Mouse (Mus musculus) adrenal gland, postnatal 14 days (tissue): Measurements from ENCODE around the gene Rab15. TPM values are rescaled to one million over a fixed set of nuclear protein-coding genes. Genes with fewer than 3 reads are reported as not detected.
A peak's percentile ranks its signal among the peaks of the same experiment; 100 is the strongest.

ENCODE experiments used
- DNase-seq: peaks from one replicate; pipeline ENCODE4 v3.0.0; 2021; ENCODE audit warnings: mixed read lengths
- total RNA-seq: library from RNA; stranded (reverse); gene quantifications from 2 replicates; pipeline ENCODE4 v1.2.3, GENCODE M21; 2021

Gene Rab15
- total RNA-seq, 1 experiment from 2014 or later = 1.7 TPM

GRCm38 (mm10) chr12:76778305-76779083 lies 44.2 kb downstream of the Rab15 start:
- DNase-seq = no peak

DNA sequence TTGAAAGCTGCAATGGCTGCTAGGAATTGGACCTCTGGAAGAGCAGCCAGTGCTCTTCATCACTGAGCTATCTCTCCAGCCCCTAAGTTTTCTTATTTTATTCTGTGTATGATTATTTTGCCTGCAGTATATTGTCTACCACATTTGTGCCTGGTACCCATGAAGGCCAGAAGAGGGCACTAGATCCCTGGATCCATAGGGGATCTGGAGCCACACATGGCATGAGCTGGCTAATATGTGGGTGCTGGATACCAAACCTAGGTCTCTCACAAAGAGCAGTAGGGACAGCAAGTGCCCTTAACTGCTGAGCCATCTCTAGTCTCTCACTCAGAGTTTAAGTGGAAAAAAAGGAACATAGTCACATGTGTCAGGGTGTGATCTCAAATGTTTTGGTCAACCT lies 44.9 kb downstream of the Rab15 start:
- no peak for DNase-seq

DNA sequence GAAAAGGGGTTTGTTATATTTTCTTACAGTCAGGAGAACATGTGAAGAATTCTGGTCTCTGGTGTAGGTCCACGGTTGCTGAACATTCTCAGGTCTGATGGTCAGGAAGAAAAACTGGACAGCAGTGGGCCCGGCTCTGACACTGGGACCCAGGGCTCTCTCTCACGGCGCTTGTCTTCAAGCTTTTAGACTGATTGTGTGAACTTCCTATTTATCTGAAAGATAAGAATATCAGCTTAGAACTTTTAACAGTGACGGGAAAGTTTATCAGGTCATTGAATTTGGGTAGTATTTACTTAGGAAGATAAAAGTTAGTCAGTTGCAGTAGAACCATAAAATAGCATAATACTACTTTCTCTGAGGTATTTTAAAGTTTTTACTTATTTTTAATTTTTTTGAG lies 45.8 kb downstream of the Rab15 start:
- DNase-seq = no peak

DNA sequence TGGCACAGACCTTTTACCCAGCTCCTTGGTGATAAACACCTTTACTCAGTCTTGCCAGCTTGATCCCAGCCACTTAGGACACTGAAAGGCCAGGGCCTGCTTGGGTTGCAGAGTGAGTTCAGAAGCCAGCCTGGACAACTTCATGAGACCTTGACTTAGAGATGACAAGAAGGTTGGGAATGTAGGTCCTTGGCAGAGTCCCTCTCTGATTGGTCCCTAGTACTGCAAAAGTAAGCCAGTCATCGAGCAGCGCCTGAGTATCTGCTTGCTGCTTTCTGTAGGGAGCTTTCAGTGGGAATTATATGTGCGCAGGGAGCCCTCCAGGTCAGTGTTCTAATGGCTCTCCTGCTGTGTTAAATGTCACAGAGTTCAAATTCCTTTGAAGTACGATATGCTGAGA lies 47.6 kb downstream of the Rab15 start:
- peak; percentile 27 for DNase-seq

- DNase-seq = no peak
Measured at GRCm38 (mm10) chr12:76774652-76775051, 48.1 kb downstream of the Rab15 start.

DNA sequence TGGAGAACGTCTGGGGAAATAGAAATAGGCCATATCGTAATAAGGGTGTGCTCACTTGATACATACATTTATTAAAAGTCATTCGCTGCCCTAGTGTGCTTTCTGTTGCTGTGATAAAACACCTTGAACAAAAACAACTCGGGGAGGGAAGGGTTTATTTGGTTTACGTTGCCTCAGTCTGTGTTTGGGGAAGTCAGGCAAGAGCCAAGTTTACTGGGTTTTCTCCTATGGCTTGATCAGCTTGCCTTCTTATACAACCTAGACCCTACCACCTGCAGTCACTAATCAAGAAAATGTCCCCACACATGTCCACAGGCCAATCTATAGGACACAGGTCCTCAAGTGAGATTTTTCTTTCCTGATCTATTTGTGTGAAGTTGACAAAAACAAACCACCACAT lies 51.2 kb downstream of the Rab15 start:
- DNase-seq = no peak

- DNase-seq = no peak
Measured at GRCm38 (mm10) chr12:76770841-76771500, 51.7 kb downstream of the Rab15 start.

DNA sequence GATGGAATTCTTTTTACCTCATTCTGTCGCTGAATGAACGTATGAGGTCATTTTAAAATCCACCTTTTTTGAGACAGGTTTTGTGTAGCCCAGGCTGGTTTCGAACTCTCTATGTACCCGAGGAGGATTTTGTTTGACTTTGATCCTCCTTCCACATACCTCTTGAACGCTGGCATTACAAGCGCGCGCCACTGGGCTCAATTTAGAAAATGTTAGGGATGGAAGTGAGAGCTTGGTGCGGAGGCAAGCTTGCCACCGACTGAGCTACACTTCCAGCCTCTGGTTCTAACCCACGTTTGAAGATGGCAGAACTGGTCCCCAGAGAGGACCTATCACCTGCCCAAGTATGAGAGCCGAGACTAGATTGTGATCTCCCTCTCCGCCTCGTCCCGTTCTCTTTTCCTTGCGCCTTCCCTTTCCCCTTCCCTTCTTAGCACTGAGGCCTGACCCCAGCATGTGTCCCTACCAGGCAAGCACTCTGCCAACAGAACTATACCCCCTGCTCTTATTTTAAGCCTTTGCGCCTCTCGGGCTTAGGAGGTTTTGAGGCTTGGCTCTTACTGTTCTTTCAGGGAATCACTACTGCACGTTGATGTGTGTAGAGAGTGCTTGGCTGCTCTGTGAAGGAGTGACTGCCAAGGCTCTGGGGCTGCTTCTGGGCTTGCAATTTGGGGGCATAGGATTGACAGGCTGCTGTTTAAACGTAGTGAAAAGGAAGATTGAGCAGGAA lies 56.6 kb downstream of the Rab15 start:
- DNase-seq = no peak

- DNase-seq = peak; percentile 95
Measured at GRCm38 (mm10) chr12:76765354-76765851, 57.3 kb downstream of the Rab15 start, which contains the start of the genes Churc1 and Fntb. Gene Churc1 (plus strand): TSS chr12:76765538. Gene Fntb (plus strand): TSS chr12:76765589.

- DNase-seq = peak; percentile 50
Measured at GRCm38 (mm10) chr12:76752652-76753318, 69.9 kb downstream of the Rab15 start.

DNA sequence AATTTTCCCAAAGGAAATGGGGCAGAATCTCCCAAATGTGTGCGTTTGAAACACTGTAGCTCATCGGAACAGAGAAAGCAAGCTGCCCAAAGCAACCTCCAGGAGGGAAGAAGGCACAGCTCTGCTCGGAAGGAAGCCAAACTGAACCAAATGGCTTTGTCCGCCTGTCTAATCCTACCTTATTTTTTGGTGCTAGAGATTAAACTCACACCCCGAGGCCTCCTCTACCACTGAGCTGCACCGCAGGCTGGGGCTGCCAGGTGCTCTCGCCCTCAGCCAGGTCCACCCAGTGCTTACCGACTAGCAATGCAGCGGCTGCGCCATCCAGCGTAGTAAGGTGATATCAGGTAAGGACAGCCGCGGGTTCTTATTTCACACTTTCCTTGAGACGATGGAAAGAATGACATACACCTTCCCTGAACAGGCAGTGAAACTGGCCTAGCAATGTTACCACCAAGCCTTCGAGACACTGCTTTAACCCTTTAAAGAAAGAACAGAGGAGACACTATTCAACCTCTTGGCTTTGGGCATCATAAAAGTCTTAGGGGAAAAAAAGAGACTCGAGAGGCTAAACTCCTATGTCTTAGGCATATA lies 71.7 kb downstream of the Rab15 start:
- no peak for DNase-seq

Other genes with a start within 250 kb of the Rab15 start
- 50.1 and 51.5 TPM in 2 replicates for gene Sptb, start 112.4 kb downstream of the Rab15 start, total RNA-seq
- 74.0 and 75.3 TPM in 2 replicates for gene Churc1, start 57.4 kb downstream of the Rab15 start, total RNA-seq
- 16.5 and 22.0 TPM in 2 replicates for gene Fntb, start 57.3 kb downstream of the Rab15 start, total RNA-seq
- not detected in 2 replicates for gene Gpx2, start 27.4 kb downstream of the Rab15 start, total RNA-seq
- 59.9 and 83.1 TPM in 2 replicates for gene Max, start 139.3 kb upstream of the Rab15 start, total RNA-seq